Mouse (Mus musculus) small intestine, adult 2 months (tissue): ENCODE results near the gene Golph3. TPM values are rescaled to one million over a fixed set of nuclear protein-coding genes. Genes with fewer than 3 reads are reported as not detected.

Experiments used
- H3K27ac ChIP-seq: fragments of 200-500 bp; 2 replicates; pipeline ENCODE4 v1.5.1; 2012; ENCODE audit warnings: low read depth, low read length, control low read depth, inconsistent platforms; ENCODE audit not compliant: insufficient read depth
- H3K27me3 ChIP-seq: fragments of 200-500 bp; 2 replicates; pipeline ENCODE4 v1.6.1; 2012; ENCODE audit warnings: mild to moderate bottlenecking, moderate library complexity, low read length, inconsistent platforms; ENCODE audit not compliant: control insufficient read depth, insufficient read depth
- H3K36me3 ChIP-seq: fragments of 200-500 bp; 2 replicates; pipeline ENCODE4 v1.6.1; 2012; ENCODE audit warnings: mild to moderate bottlenecking, low read length, control low read depth, inconsistent platforms; ENCODE audit not compliant: control insufficient read depth, insufficient read depth
- H3K4me1 ChIP-seq: fragments of 200-500 bp; 2 replicates; pipeline ENCODE4 v1.6.1; 2012; ENCODE audit warnings: low read length, inconsistent platforms, mixed read lengths; ENCODE audit not compliant: control insufficient read depth, insufficient read depth, insufficient read length
- H3K4me3 ChIP-seq: fragments of 200-500 bp; 2 replicates; pipeline ENCODE4 v1.5.1; 2012; ENCODE audit warnings: low read depth, mild to moderate bottlenecking, control low read depth, inconsistent platforms, low read length, moderate library complexity
- CTCF ChIP-seq: fragments of 200-500 bp; IDR thresholded peaks from 2 replicates; pipeline ENCODE4 v1.5.1; 2012; ENCODE audit warnings: low read depth, mild to moderate bottlenecking, control low read depth, inconsistent platforms, low read length, moderate library complexity, mixed read lengths; ENCODE audit not compliant: insufficient replicate concordance, insufficient read length; ENCODE audit errors: extremely low read depth
- POLR2A ChIP-seq: fragments of 200-500 bp; IDR thresholded peaks from 2 replicates; pipeline ENCODE4 v1.6.1; 2012; ENCODE audit warnings: low read depth, mild to moderate bottlenecking, control low read depth, inconsistent platforms, low read length, moderate library complexity
- WGBS: fragments of 180-500 bp; shearing (Covaris S2); methylation state at CpG from one replicate; pipeline ENCODE4 v1.1.7; 2018; 5-methylcytosine and 5-hydroxymethylcytosine counted together
- polyA plus RNA-seq: library from polyadenylated mRNA; depleted of rRNA; stranded (reverse); fragments of >200 nt; gene quantifications from 2 replicates; pipeline ENCODE4 v1.2.3, GENCODE M21; 2012

Gene Golph3
- polyA plus RNA-seq, 1 experiment = 103 TPM

GRCm38 (mm10) chr15:12355907-12356306 lies 34.7 kb downstream of the Golph3 start:
- Histone ChIP-seq H3K4me3 (no peak overlapping the region), H3K36me3 (peaks cover 43% of the 10 kb centered on the region), H3K27ac (peak overlapping the region; percentile 71), H3K27me3 (no peaks in the 10 kb centered on the region), H3K4me1 (peaks cover 8% of the 10 kb centered on the region; the same call in 1 of the 2 replicates)
- 76% methylated on average over 7 of the region's 7 CpGs for WGBS
- TF ChIP-seq CTCF (no peak), POLR2A (no peak)

- no peak for TF ChIP-seq POLR2A
- no peak overlapping the region for H3K4me3 ChIP-seq
- H3K4me1 ChIP-seq = peaks cover 8% of the 10 kb centered on the region; the same call in 1 of the 2 replicates
- no peaks in the 10 kb centered on the region for H3K27me3 ChIP-seq
- H3K36me3 ChIP-seq = peaks cover 33% of the 10 kb centered on the region
- H3K27ac ChIP-seq = peak overlapping the region; percentile 70
Measured at GRCm38 (mm10) chr15:12357459-12357858, 36.2 kb downstream of the Golph3 start.

- H3K4me3 ChIP-seq = no peak overlapping the region
- H3K27me3 ChIP-seq = no peaks in the 10 kb centered on the region
- peaks cover 27% of the 10 kb centered on the region for H3K36me3 ChIP-seq
- no peak overlapping the region for H3K27ac ChIP-seq
- WGBS = 95% methylated on average over 5 of the region's 5 CpGs
- peaks cover 8% of the 10 kb centered on the region; the same call in 1 of the 2 replicates for H3K4me1 ChIP-seq
- TF ChIP-seq POLR2A (no peak), CTCF (no peak)
Measured at GRCm38 (mm10) chr15:12358384-12358783, 37.1 kb downstream of the Golph3 start.

GRCm38 (mm10) chr15:12360519-12361212 lies 39.4 kb downstream of the Golph3 start:
- no peaks in the 10 kb centered on the region for H3K27me3 ChIP-seq
- WGBS = 85% methylated on average over 19 of the region's 19 CpGs
- no peak for TF ChIP-seq CTCF
- no peak for TF ChIP-seq POLR2A
- H3K4me3 ChIP-seq = no peak overlapping the region
- H3K4me1 ChIP-seq = peaks cover 12% of the 10 kb centered on the region; the same call in 1 of the 2 replicates
- peaks cover 14% of the 10 kb centered on the region for H3K36me3 ChIP-seq
- H3K27ac ChIP-seq = no peak overlapping the region

GRCm38 (mm10) chr15:12362001-12362700 lies 40.9 kb downstream of the Golph3 start:
- WGBS = 85% methylated on average over 14 of the region's 14 CpGs
- Histone ChIP-seq H3K4me1 (peaks cover 21% of the 10 kb centered on the region), H3K27me3 (no peaks in the 10 kb centered on the region), H3K36me3 (peaks cover 11% of the 10 kb centered on the region), H3K4me3 (no peak overlapping the region), H3K27ac (no peak overlapping the region)
- TF ChIP-seq POLR2A (no peak), CTCF (no peak)

- TF ChIP-seq CTCF (no peak), POLR2A (no peak)
- 89% methylated on average over 6 of the region's 6 CpGs for WGBS
- Histone ChIP-seq H3K36me3 (peaks cover 11% of the 10 kb centered on the region), H3K27me3 (no peaks in the 10 kb centered on the region), H3K4me3 (no peak overlapping the region), H3K27ac (no peak overlapping the region), H3K4me1 (peaks cover 20% of the 10 kb centered on the region)
Measured at GRCm38 (mm10) chr15:12362701-12363040, 41.4 kb downstream of the Golph3 start.

- no peak for TF ChIP-seq CTCF
- TF ChIP-seq POLR2A = no peak
- WGBS = 85% methylated on average over 4 of the region's 4 CpGs
- Histone ChIP-seq H3K27ac (no peak overlapping the region), H3K36me3 (peaks cover 11% of the 10 kb centered on the region), H3K27me3 (no peaks in the 10 kb centered on the region), H3K4me3 (no peak overlapping the region), H3K4me1 (peaks cover 21% of the 10 kb centered on the region)
Measured at GRCm38 (mm10) chr15:12364096-12364495, 42.8 kb downstream of the Golph3 start.
